Mouse (Mus musculus) thymus, postnatal 25 days (tissue): ENCODE data around the gene 3100002H09Rik.

Source experiments
- DNase-seq: peaks from one replicate; pipeline ENCODE4 v3.0.0; 2022

The 3100002H09Rik gene

DNA sequence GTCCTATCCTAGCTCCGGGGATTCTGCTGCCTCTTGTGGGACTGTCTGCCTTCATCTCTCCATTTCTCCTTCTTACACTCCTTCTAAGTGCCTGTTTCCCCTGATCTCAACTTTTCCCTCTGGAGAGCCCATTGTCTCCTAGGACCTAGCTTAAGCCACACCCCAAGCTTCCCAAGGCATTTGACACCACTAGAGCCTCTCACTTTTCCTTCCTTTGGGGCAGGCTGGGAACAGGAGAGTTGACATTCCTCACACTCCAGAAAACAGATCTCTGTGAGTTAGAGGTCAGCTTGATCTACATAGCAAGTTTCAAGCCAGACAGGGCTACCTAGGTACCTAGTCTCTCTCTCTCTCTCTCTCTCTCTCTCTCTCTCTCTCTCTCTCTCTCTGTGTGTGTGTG, 3.6 kb upstream of the 3100002H09Rik start:
- DNase-seq: no peak

DNA sequence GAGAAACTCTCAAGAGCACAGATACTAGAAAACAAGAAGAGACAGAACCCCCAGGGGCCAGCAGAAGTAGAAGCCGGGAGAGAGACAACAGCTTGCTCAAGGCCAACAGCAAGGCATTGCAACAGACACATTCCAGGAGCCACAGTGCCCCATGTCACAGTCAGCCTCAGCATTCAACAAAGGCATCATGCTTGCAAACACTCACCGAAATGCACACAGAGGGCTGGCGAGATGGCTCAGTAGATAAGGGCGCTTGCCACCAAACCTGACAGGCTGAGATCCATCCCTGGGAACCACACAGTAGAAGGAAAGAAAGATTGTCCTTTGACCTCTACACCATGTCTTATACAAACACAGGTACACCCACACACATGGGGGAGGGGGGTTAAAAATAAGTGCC, 1.2 kb upstream of the 3100002H09Rik start:
- DNase-seq: no peak

- DNase-seq: no peak
Measured at GRCm38 (mm10) chr4:124610066-124610465, 537 bp downstream of the 3100002H09Rik start.

DNA sequence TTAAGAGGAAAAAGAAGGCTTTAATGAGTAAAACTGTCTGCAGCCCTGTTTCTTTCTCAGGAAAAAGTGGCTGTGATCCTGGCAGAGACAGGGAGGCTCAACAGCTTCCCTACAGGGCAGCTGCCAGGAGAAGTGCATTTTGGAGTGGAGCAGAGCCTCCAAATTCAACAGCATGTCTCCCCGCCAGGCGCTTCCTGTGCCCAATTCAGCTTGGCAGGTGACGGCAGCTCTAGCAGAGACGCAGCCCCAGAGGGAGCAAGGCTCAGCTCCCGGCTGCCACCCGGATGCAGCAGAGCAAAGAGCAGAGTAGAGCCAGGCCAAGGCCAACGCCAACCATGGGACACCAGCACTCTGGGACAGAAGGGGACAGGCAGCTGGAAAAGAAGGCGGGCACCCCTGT, 3.4 kb downstream of the 3100002H09Rik start:
- DNase-seq: no peak

DNA sequence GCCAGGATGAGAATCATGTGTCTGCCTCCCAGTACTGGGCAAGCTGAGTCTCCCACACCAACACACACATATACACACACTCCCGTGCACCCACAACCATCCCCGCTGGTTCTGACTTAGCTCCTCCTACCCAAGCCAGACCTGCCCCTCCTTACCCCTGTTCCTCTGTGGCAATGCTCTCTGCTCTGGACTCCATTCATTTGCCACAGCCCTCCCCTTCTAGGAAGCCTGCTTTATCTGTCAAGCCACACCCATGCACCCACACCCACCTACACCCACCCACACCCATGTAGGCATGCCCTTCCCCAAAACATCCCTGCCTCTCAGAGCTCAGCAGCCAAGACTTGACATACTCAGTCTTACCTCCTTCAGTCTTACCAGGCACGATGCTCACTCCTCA, 4.4 kb downstream of the 3100002H09Rik start:
- no peak for DNase-seq

DNA sequence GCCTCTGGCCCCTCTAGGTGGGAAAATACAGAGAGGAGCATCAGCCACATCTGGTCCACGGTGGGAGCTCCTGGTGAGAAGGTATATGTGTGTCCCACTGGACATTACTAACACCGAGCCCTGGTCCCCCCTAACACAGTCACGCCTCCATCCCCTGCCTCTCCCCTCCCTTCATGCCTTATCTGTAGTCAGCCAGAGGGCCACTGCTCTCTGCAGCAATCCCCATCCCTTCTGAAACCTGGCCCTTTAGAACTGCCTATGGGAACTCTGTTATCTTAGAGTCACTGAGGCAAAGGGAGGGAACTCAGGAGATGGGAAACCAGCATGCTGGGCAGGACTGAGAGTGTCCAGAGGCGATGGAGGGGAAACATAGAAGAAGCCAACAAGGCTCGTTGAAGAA, 5.3 kb downstream of the 3100002H09Rik start:
- no peak for DNase-seq

DNA sequence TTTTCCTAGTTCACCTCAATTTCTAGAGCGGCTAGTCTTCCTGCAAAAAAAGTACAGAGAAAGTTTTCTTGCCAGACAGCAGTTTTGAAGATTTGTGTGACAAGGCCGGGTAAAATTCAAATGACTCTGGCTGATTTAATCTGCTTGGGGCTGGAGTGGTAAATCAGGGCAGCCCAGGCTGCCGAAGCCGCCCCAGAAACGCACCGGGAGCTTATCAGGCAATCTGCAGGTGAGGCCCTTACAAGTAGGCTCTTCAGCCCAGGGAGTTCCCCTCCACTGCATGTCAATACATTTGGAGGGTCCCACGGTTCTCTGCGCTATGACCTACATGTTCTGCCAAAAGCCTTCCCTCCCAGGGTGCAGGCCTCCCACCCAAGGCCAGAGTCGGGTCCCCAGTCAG, 6.9 kb downstream of the 3100002H09Rik start:
- DNase-seq: no peak

GRCm38 (mm10) chr4:124595929-124596328, 14.7 kb downstream of the 3100002H09Rik start:
- DNase-seq: no peak

DNA sequence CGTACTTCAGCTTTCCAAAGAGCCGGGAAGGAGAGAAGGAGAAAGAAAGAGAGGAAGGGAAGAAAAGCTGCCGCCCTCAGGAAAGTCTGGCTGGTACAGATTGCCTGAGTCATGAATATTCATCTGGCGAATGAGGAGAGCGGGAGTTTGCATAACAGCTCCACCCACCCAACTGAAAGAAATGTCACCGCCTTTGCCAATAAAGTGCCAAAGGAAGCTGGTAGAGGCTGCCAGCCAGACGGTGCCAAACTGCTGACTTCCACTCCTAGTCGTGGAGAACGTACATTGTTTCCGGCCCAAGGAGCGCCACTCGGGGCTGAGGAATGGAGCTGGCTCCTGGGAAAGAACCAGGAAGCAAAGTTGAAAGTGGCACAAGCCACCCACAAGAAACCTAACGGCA, 15.7 kb downstream of the 3100002H09Rik start:
- no peak for DNase-seq

- no peak for DNase-seq
Measured at GRCm38 (mm10) chr4:124593691-124594090, 16.9 kb downstream of the 3100002H09Rik start.

DNA sequence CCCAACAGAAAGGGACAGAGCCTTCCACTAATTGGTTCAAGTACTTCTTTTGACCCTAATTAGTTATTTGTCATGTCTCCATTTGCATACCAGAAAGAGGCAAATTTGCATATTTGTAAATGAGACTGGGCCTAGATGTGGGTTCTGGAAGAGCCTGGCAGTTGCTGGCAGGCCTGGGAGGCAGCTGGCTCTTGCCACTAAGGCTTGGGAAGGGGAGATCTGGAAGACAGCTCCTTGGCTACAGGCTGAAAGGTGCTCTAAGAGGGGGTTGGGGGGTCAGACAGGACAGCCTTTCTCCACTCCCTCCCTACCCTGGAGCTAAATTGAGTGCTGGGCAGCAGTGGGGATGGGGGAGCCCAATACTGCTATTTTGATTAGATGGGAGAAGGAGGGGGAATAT, 17.4 kb downstream of the 3100002H09Rik start:
- DNase-seq: no peak

GRCm38 (mm10) chr4:124592241-124592640, 18.4 kb downstream of the 3100002H09Rik start:
- DNase-seq: no peak

- DNase-seq: no peak
Measured at GRCm38 (mm10) chr4:124580695-124581094, 29.9 kb downstream of the 3100002H09Rik start.

- no peak for DNase-seq
Measured at GRCm38 (mm10) chr4:124575955-124576445, 34.6 kb downstream of the 3100002H09Rik start.

GRCm38 (mm10) chr4:124575269-124575954, 35.2 kb downstream of the 3100002H09Rik start:
- no peak for DNase-seq

GRCm38 (mm10) chr4:124573586-124573985, 37.0 kb downstream of the 3100002H09Rik start:
- no peak for DNase-seq

- DNase-seq: no peak
Measured at GRCm38 (mm10) chr4:124570977-124571376, 39.6 kb downstream of the 3100002H09Rik start.

- no peak for DNase-seq
Measured at GRCm38 (mm10) chr4:124569661-124570060, 40.9 kb downstream of the 3100002H09Rik start.

DNA sequence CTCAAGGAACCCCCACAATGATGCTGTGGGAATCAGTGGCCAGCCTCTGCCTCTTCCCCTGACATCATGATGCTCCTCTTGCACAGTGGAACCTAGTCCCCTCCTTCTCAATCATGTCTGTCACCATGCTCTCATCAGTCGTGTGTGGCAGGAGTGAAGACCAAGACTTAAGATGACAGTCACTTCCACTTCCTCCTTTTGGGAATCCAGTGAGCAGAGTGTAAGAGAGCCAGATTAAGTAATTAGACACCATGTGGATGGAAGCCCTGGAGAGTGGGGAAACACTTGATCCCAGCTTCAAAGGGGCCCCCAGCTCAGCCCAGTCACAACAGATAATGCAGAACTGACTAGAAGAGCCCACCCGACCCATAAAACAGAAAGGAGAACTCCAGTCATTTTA, 47.2 kb downstream of the 3100002H09Rik start:
- DNase-seq: no peak

- no peak for DNase-seq
Measured at GRCm38 (mm10) chr4:124562721-124563120, 47.9 kb downstream of the 3100002H09Rik start.
